Mouse (Mus musculus) MEL (cell line): ENCODE data around the gene Zdhhc12. TPM values are rescaled to one million over a fixed set of nuclear protein-coding genes. Genes with fewer than 3 reads are reported as not detected.
A peak's percentile ranks its signal among the peaks of the same experiment; 100 is the strongest.
"Not testable (repeated sequence)": the region's sequence is repeated elsewhere in the genome, so short reads cannot be mapped to it uniquely, and the experiment has no call there.

Experiments used
- DNase-seq: peaks from one replicate; pipeline ENCODE4 v3.0.0; 2011; ENCODE audit warnings: low read depth, low spot score
- H3K27ac ChIP-seq: 2 replicates; pipeline ENCODE4 v1.5.1; 2012; ENCODE audit warnings: low read depth, mild to moderate bottlenecking, control low read depth, low read length, moderate library complexity; ENCODE audit not compliant: control insufficient read depth
- H3K27me3 ChIP-seq, 2 experiments: fragments of 150-350 bp in 1 of 2; sonication (generic) in 1 of 2; 2 replicates each; pipeline ENCODE4 v1.6.1; 2012; ENCODE audit warnings: low read length in 2 of 2, mild to moderate bottlenecking in 2 of 2, improper control_type of control experiment in 1 of 2, moderate library complexity in 1 of 2; ENCODE audit not compliant: insufficient read depth in 2 of 2, control insufficient read depth in 1 of 2
- H3K36me3 ChIP-seq, 2 experiments: 2 replicates each; pipeline ENCODE4 v1.6.1; 2012 to 2014; ENCODE audit warnings: low read length in 2 of 2, improper control_type of control experiment in 1 of 2, inconsistent platforms in 1 of 2, mild to moderate bottlenecking in 1 of 2; ENCODE audit not compliant: insufficient read depth in 2 of 2, control insufficient read depth in 1 of 2
- H3K4me1 ChIP-seq, 2 experiments: fragments of 150-350 bp in 1 of 2; sonication (generic) in 1 of 2; 2 replicates each; pipeline ENCODE4 v1.6.1; 2012; ENCODE audit warnings: low read length in 2 of 2, improper control_type of control experiment in 1 of 2, mild to moderate bottlenecking in 1 of 2; ENCODE audit not compliant: insufficient read depth in 2 of 2, control insufficient read depth in 1 of 2
- H3K4me3 ChIP-seq, 2 experiments: fragments of 150-350 bp in 1 of 2; sonication (generic) in 1 of 2; 2 replicates each; pipeline ENCODE4 v1.5.1; 2012; ENCODE audit warnings: low read depth in 2 of 2, low read length in 2 of 2, mild to moderate bottlenecking in 2 of 2, moderate library complexity in 2 of 2, control low read depth in 1 of 2, improper control_type of control experiment in 1 of 2; ENCODE audit not compliant: control insufficient read depth in 1 of 2, insufficient read depth in 1 of 2
- H3K79me2 ChIP-seq: 2 replicates; pipeline ENCODE4 v1.6.1; 2012; ENCODE audit warnings: mild to moderate bottlenecking, low read length, moderate library complexity; ENCODE audit not compliant: control insufficient read depth, poor library complexity, insufficient read depth
- H3K9ac ChIP-seq: 2 replicates; pipeline ENCODE4 v1.6.1; 2012; ENCODE audit warnings: low read depth, mild to moderate bottlenecking, control low read depth, low read length, moderate library complexity; ENCODE audit not compliant: control insufficient read depth, poor library complexity, severe bottlenecking
- H3K9me3 ChIP-seq: fragments of 150-350 bp; sonication (generic); replicated peaks from 2 replicates; pipeline ENCODE4 v1.6.1; 2012; ENCODE audit warnings: mild to moderate bottlenecking, low read length, improper control_type of control experiment, moderate library complexity; ENCODE audit not compliant: insufficient read depth
- BHLHE40 ChIP-seq: IDR thresholded peaks from 2 replicates; pipeline ENCODE4 v1.6.1; 2012; ENCODE audit warnings: low read depth, mild to moderate bottlenecking, inconsistent platforms, low read length, improper control_type of control experiment, borderline replicate concordance
- CHD2 ChIP-seq: IDR thresholded peaks from 2 replicates; pipeline ENCODE4 v1.6.1; 2011; ENCODE audit warnings: low read length, improper control_type of control experiment
- CTCF ChIP-seq, 3 experiments: IDR thresholded peaks in 2 of 3; conservative IDR thresholded peaks in 1 of 3; 2 replicates each; pipeline ENCODE4 v1.5.1; 2011 to 2012; ENCODE audit warnings: low read length in 3 of 3, low read depth in 2 of 3, mild to moderate bottlenecking in 2 of 3, improper control_type of control experiment in 1 of 3, inconsistent platforms in 1 of 3, mixed read lengths in 1 of 3, moderate library complexity in 1 of 3; ENCODE audit not compliant: control insufficient read depth in 1 of 3, insufficient read depth in 1 of 3, poor library complexity in 1 of 3, severe bottlenecking in 1 of 3
- E2F4 ChIP-seq: IDR thresholded peaks from 2 replicates; pipeline ENCODE4 v1.6.1; 2011; ENCODE audit warnings: low read depth, low read length, improper control_type of control experiment, borderline replicate concordance
- MAX ChIP-seq: IDR thresholded peaks from 2 replicates; pipeline ENCODE4 v1.6.1; 2011; ENCODE audit warnings: low read length, improper control_type of control experiment
- NELFE ChIP-seq: IDR thresholded peaks from 2 replicates; pipeline ENCODE4 v1.6.1; 2011; ENCODE audit warnings: low read depth, low read length, improper control_type of control experiment
- RAD21 ChIP-seq: IDR thresholded peaks from 2 replicates; pipeline ENCODE4 v1.6.1; 2011; ENCODE audit warnings: mild to moderate bottlenecking, low read depth, low read length, improper control_type of control experiment
- RCOR1 ChIP-seq: IDR thresholded peaks from 2 replicates; pipeline ENCODE4 v1.6.1; 2012; ENCODE audit warnings: low read depth, mild to moderate bottlenecking, inconsistent platforms, low read length, improper control_type of control experiment
- ZMIZ1 ChIP-seq: IDR thresholded peaks from 2 replicates; pipeline ENCODE4 v1.6.1; 2012; ENCODE audit warnings: low read depth, mild to moderate bottlenecking, inconsistent platforms, low read length, improper control_type of control experiment, moderate library complexity
- ZNF384 ChIP-seq: IDR thresholded peaks from 2 replicates; pipeline ENCODE4 v1.6.1; 2012; ENCODE audit warnings: low read depth, mild to moderate bottlenecking, inconsistent platforms, low read length, improper control_type of control experiment
- polyA plus RNA-seq, 2 experiments: library from polyadenylated mRNA; stranded (reverse) in 1 of 2; unstranded in 1 of 2; fragments of >175 nt in 1 of 2; fragments of >200 nt in 1 of 2; gene quantifications; 2 replicates each; pipeline versions ENCODE4 v1.2.1 to v1.2.4; 2012; ENCODE audit warnings: low replicate concordance in 2 of 2, low read depth in 1 of 2; ENCODE audit not compliant: insufficient read length in 2 of 2, insufficient read depth in 1 of 2, missing spikeins in 1 of 2
- total RNA-seq: library from RNA; depleted of rRNA; stranded (reverse); fragments of 300-350 nt; gene quantifications from 2 replicates; pipeline ENCODE4 v1.2.3, GENCODE M21; 2012

Zdhhc12 gene
- total and polyA plus RNA-seq, 3 experiments: 25.1 to 42.1 TPM; not detected in 1

GRCm38 (mm10) chr2:30132801-30133612, 39.6 kb upstream of the Zdhhc12 start:
- TF ChIP-seq NELFE (no peak), RAD21 (no peak), ZNF384 (no peak), BHLHE40 (peak; percentile 89), ZMIZ1 (no peak), MAX (no peak), RCOR1 (peak; percentile 21; the same call in 1 of the 2 replicates), CHD2 (0 out of 2 replicates have a peak, but pooled peaks have one; percentile 24)
- H3K27ac ChIP-seq: peak overlapping the region; percentile 97
- peaks cover 2 to 11% of the 10 kb centered on the region in 2 experiments; a peak in 2 of 4 replicates for H3K4me1 ChIP-seq

GRCm38 (mm10) chr2:30131240-30131639, 37.8 kb upstream of the Zdhhc12 start:
- H3K27ac ChIP-seq, H3K4me3 ChIP-seq, H3K9ac ChIP-seq, H3K36me3 ChIP-seq, H3K9me3 ChIP-seq, DNase-seq, H3K79me2 ChIP-seq, H3K27me3 ChIP-seq: not testable (repeated sequence)
- H3K4me1 ChIP-seq: peaks cover 2 to 11% of the 10 kb centered on the region in 2 experiments; a peak in 2 of 4 replicates
- TF ChIP-seq CTCF (IDR thresholded peaks at IDR 0.05 in 2 of 3, conservative IDR thresholded peaks at IDR 0.05 in 1 of 3; ENCODE audit: control insufficient read depth in 1 of 3, insufficient read depth in 1 of 3, low read depth in 2 of 3, low read length in 3 of 3, poor library complexity in 1 of 3, severe bottlenecking in 1 of 3): peak in 1 of 3 experiments; percentile 22; a peak in 3 of 6 replicates

More at GRCm38 (mm10) chr2:30132801-30133612, 39.6 kb upstream of the Zdhhc12 start:
- Histone ChIP-seq H3K36me3 (peaks cover 0 to 8% of the 10 kb centered on the region in 2 experiments; a peak in 2 of 4 replicates), H3K4me3 (peak overlapping the region; percentile 55 to 74), H3K9ac (peak overlapping the region; percentile 78), H3K79me2 (peaks cover 9% of the 10 kb centered on the region), H3K9me3 (no peaks in the 10 kb centered on the region), H3K27me3 (no peaks in the 10 kb centered on the region)
- peak; percentile 70 for DNase-seq

GRCm38 (mm10) chr2:30130156-30130555, 36.7 kb upstream of the Zdhhc12 start:
- no peak overlapping the region for H3K4me3 ChIP-seq
- TF ChIP-seq E2F4: no peak
- TF ChIP-seq, all 39 proteins: peak for 0
- Histone ChIP-seq H3K79me2 (peaks cover 8% of the 10 kb centered on the region), H3K4me1 (peaks cover 2 to 11% of the 10 kb centered on the region in 2 experiments), H3K27me3 (no peaks in the 10 kb centered on the region), H3K9ac (no peak overlapping the region), H3K36me3 (peaks cover 0 to 8% of the 10 kb centered on the region in 2 experiments; a peak in 2 of 4 replicates), H3K27ac (no peak overlapping the region), H3K9me3 (no peaks in the 10 kb centered on the region)
- no peak for DNase-seq
